Comparison of ENCODE assay signal across 8 mouse cellular contexts in the genomic region with DNA sequence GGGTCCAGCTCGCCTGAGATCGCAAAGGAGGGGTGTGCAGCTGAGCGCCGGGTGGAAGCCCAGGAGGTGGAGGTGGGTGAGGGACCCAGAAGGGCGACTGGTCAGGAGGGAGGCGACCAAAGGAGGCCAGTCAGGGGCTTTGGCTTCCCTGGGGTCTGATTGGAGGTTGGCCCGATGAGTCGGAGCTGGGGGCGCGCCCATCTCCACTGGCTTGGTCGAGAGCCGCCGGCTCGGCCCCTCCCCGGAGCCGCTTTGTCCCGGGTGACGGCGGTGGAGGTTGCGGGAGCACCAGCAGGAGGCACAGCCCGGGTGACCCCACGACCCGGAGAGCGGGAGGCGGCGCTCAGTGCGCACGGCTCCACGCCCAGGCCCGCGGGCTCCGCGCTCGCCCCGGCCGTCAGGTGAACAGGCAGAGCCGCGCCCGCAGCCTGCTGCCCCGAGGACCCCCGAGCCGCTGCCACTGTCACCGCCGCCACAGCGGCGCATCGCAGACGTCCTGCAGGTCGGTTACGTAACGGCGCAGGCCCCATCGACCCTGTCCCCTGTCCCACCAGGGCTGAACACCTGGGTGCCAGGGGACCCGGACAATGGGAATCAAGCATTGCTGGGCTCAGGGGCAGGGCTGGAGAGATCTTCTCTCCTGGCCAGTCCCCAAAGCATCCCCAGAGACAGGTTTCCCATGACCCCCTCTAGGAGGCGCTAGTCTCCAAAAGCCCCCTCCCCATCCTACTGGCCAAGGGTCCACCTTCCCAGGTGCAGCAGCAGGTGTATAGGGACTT. TPM values are rescaled to one million over a fixed set of nuclear protein-coding genes. Genes with fewer than 3 reads are reported as not detected.
A peak's percentile ranks its signal among the peaks of the same experiment; 100 is the strongest.
DNase-seq lines count a peak whose midpoint lies in the region; ATAC-seq lines count a peak whose summit lies in the region.

No protein-coding gene starts in this region.

- peak overlapping the region; percentile 94 for H3K4me2 ChIP-seq in lung, embryonic 16.5 days (ENCODE audit: low read depth, low read length)

- peak overlapping the region; percentile 55 for H3K4me3 ChIP-seq in lung, embryonic 16.5 days (ENCODE audit: low read length)

- WGBS in lung, embryonic 16.5 days, result under 1% methylated on average over 55 of the region's 55 CpGs

- peak; percentile 83 for ATAC-seq in lung, embryonic 16.5 days (ENCODE audit: low read depth)

- peaks cover 6% of the 10 kb centered on the region for H3K4me1 ChIP-seq in lung, embryonic 16.5 days (replicated peaks; ENCODE audit: control insufficient read depth, insufficient read depth, low read length)

- H3K27me3 ChIP-seq in lung, embryonic 16.5 days (ENCODE audit: control insufficient read depth, insufficient read depth, low read depth, low read length), result peaks cover 8% of the 10 kb centered on the region; the same call in 1 of the 2 replicates

- H3K36me3 ChIP-seq in lung, embryonic 16.5 days (ENCODE audit: control insufficient read depth, insufficient read depth, low read length), result no peaks in the 10 kb centered on the region

- H3K27ac ChIP-seq in lung, embryonic 16.5 days (ENCODE audit: low read length), result no peak overlapping the region

- peak; percentile 60 to 81 for DNase-seq in adrenal gland, adult (ENCODE audit: inconsistent age in 2 of 2, low spot score in 1 of 2)
- peak; percentile 81 for DNase-seq in cerebellum, adult 9-11 months
- peak; percentile 28 to 58 for DNase-seq in frontal cortex, postnatal 10 days (ENCODE audit: low spot score in 2 of 2)
- DNase-seq in heart, postnatal 4 days, result peak; percentile 86
- peak; percentile 10 for DNase-seq in layer of hippocampus, adult 9-11 months
- peak; percentile 76 for DNase-seq in retina, embryonic 14.5 days (ENCODE audit: low spot score)
- no peak for DNase-seq in MN1 (ENCODE audit: low spot score)

- H3K9ac ChIP-seq in lung, embryonic 16.5 days (ENCODE audit: low read length), result peak overlapping the region; percentile 67

- H3K9me3 ChIP-seq in lung, embryonic 16.5 days (ENCODE audit: control insufficient read depth, low read length), result no peaks in the 10 kb centered on the region

RNA-seq across cellular contexts. Expression of a gene that starts 0.6 kb away (rescaled TPM):
- 100 to 1,000 TPM; 167 to 178 TPM for total RNA-seq in heart, postnatal 4 days (2021)
- polyA plus RNA-seq in lung, embryonic 16.5 days (2015; fragmentation: Nextera tagmentation; extraction: Ambion mirVana), result 5.3 and 6.0 TPM in 2 replicates
